Comparison of ENCODE assay signal across 25 mouse cellular contexts in genomic region chr4:130112732-130113131, GRCm38 (mm10). TPM values are rescaled to one million over a fixed set of nuclear protein-coding genes. Genes with fewer than 3 reads are reported as not detected.
DNase-seq lines count a peak whose midpoint lies in the region; ATAC-seq and TF ChIP-seq lines count a peak whose summit lies in the region.
"Had no signal": no experiment of that assay in that cellular context is flagged by ENCODE, and none has a peak within 500 bp of the region (broad histone marks: within the 10 kb centered on the region; RNA-seq: fewer than 3 reads in every experiment).

No protein-coding gene starts in this region.

- WGBS in liver, embryonic 14.5 days (ENCODE audit: insufficient replicate concordance) = 83% methylated on average over 1 of the region's 1 CpGs

- peaks cover 0 to 12% of the 10 kb centered on the region in 2 experiments; a peak in 2 of 4 replicates for H3K36me3 ChIP-seq in MEL (ENCODE audit: control insufficient read depth in 1 of 2, insufficient read depth in 2 of 2, low read length in 2 of 2)
- H3K36me3 ChIP-seq in liver, embryonic 14.5 days (replicated peaks; ENCODE audit: control insufficient read depth, insufficient read depth, low read depth) = no peaks in the 10 kb centered on the region
- H3K36me3 ChIP-seq: embryonic facial prominence, embryonic 12.5 days; hindbrain, embryonic 15.5 days had no signal

- no peak overlapping the region for H3K4me2 ChIP-seq in liver, embryonic 14.5 days (ENCODE audit: low read depth)
- H3K4me2 ChIP-seq: embryonic facial prominence, embryonic 12.5 days; forebrain, embryonic 12.5 days; heart, embryonic 15.5 days; hindbrain, embryonic 15.5 days; neural tube, embryonic 13.5 days had no signal

- H3K79me2 ChIP-seq in MEL (ENCODE audit: control insufficient read depth, insufficient read depth, low read length, poor library complexity) = no peaks in the 10 kb centered on the region; the same call in 1 of the 2 replicates

- no peaks in the 10 kb centered on the region for H3K27me3 ChIP-seq in MEL (ENCODE audit: control insufficient read depth in 1 of 2, insufficient read depth in 2 of 2, low read length in 2 of 2)
- no peaks in the 10 kb centered on the region for H3K27me3 ChIP-seq in liver, embryonic 14.5 days (ENCODE audit: control insufficient read depth, insufficient read depth, low read length)
- H3K27me3 ChIP-seq: embryonic facial prominence, embryonic 12.5 days; forebrain, embryonic 12.5 days; heart, embryonic 15.5 days; hindbrain, embryonic 15.5 days; neural tube, embryonic 13.5 days had no signal

- H3K9ac ChIP-seq in MEL (ENCODE audit: control insufficient read depth, low read depth, low read length, poor library complexity, severe bottlenecking) = no peak overlapping the region
- no peak overlapping the region for H3K9ac ChIP-seq in liver, embryonic 14.5 days (replicated peaks)
- H3K9ac ChIP-seq: embryonic facial prominence, embryonic 12.5 days; forebrain, embryonic 12.5 days; heart, embryonic 15.5 days; hindbrain, embryonic 15.5 days; neural tube, embryonic 13.5 days had no signal

- H3K27ac ChIP-seq in gastrocnemius, adult 2 months = peak overlapping the region; percentile 67
- peak overlapping the region; percentile 8; the same call in 1 of the 2 replicates for H3K27ac ChIP-seq in MEL (ENCODE audit: control insufficient read depth, low read depth, low read length)
- H3K27ac ChIP-seq in liver, embryonic 14.5 days = peak overlapping the region; percentile 12; the same call in 1 of the 2 replicates
- H3K27ac ChIP-seq: embryonic facial prominence, embryonic 12.5 days; forebrain, embryonic 12.5 days; heart, embryonic 15.5 days; hindbrain, embryonic 15.5 days; neural tube, embryonic 13.5 days had no signal

- intact Hi-C loops in gastrocnemius, adult 2 months (cut with DNase I) = no loop called here

- no peak for TF ChIP-seq POLR2A in MEL (IDR thresholded peaks at IDR 0.05; ENCODE audit: control insufficient read depth in 1 of 2, insufficient read depth in 1 of 2, low read depth in 1 of 2, low read length in 2 of 2, poor library complexity in 1 of 2)

- TF ChIP-seq RAD21 in MEL (IDR thresholded peaks at IDR 0.05; ENCODE audit: low read depth, low read length) = no peak

- no peaks in the 10 kb centered on the region for H3K9me3 ChIP-seq in MEL (replicated peaks; ENCODE audit: insufficient read depth, low read length)
- no peaks in the 10 kb centered on the region for H3K9me3 ChIP-seq in liver, embryonic 14.5 days (ENCODE audit: control insufficient read depth, low read length)
- H3K9me3 ChIP-seq: embryonic facial prominence, embryonic 12.5 days; forebrain, embryonic 12.5 days; heart, embryonic 15.5 days; hindbrain, embryonic 15.5 days had no signal

- H3K4me1 ChIP-seq in MEL (ENCODE audit: control insufficient read depth in 1 of 2, insufficient read depth in 2 of 2, low read length in 2 of 2) = peaks cover 0 to 14% of the 10 kb centered on the region in 2 experiments; a peak in 3 of 4 replicates
- H3K4me1 ChIP-seq in liver, embryonic 14.5 days (replicated peaks; ENCODE audit: control insufficient read depth in 2 of 2, insufficient read depth in 2 of 2, low read length in 1 of 2) = peaks cover 13 to 28% of the 10 kb centered on the region in 2 experiments

- ATAC-seq in liver, embryonic 14.5 days (ENCODE audit: insufficient read depth) = no peak
- ATAC-seq in megakaryocyte progenitor cell, adult 5-6 weeks (replicated peaks; ENCODE audit: poor library complexity) = peak; percentile 29; the same call in 1 of the 2 replicates
- ATAC-seq: CD4-positive, CD25-positive, alpha-beta regulatory T cell, adult 4 months had no signal

- TF ChIP-seq CTCF in gastrocnemius, adult 2 months (IDR thresholded peaks at IDR 0.05) = no peak
- no peak for TF ChIP-seq CTCF in MEL (IDR thresholded peaks at IDR 0.05 in 2 of 3, conservative IDR thresholded peaks at IDR 0.05 in 1 of 3; ENCODE audit: control insufficient read depth in 1 of 3, insufficient read depth in 1 of 3, low read depth in 2 of 3, low read length in 3 of 3, poor library complexity in 1 of 3, severe bottlenecking in 1 of 3)
- no peak for TF ChIP-seq CTCF in liver, embryonic 14.5 days (IDR thresholded peaks at IDR 0.05; ENCODE audit: low read depth)

- no peak for DNase-seq in gastrocnemius, adult 2 months
- no peak for DNase-seq in gastrocnemius, adult 18-20 months (ENCODE audit: low spot score)
- DNase-seq in MEL (ENCODE audit: low read depth, low spot score) = peak; percentile 10
- no peak for DNase-seq in liver, embryonic 14.5 days (ENCODE audit: low read depth in 3 of 3, low spot score in 3 of 3)
- DNase-seq in right cerebral cortex, postnatal 25 days = no peak
- no peak for DNase-seq in spleen, postnatal 36 days (ENCODE audit: low spot score in 2 of 2)
- no peak for DNase-seq in thymus, postnatal 10 days (ENCODE audit: low spot score in 2 of 2)
- DNase-seq: cerebellum, adult 2 months; heart, postnatal 4 days; kidney, adult 9 months; kidney, postnatal 14 days; midbrain, embryonic 14.5 days; thymus, postnatal 25 days had no signal

- no peak for TF ChIP-seq EP300 in MEL (IDR thresholded peaks at IDR 0.05; ENCODE audit: low read depth in 1 of 2, low read length in 2 of 2)
- no peak for TF ChIP-seq EP300 in liver, embryonic 14.5 days (IDR thresholded peaks at IDR 0.05; ENCODE audit: low read depth)

- no peak overlapping the region for H3K4me3 ChIP-seq in gastrocnemius, adult 2 months
- H3K4me3 ChIP-seq in MEL (ENCODE audit: control insufficient read depth in 1 of 2, insufficient read depth in 1 of 2, low read depth in 2 of 2, low read length in 2 of 2) = no peak overlapping the region
- no peak overlapping the region for H3K4me3 ChIP-seq in liver, embryonic 14.5 days (ENCODE audit: insufficient read depth in 1 of 2, low read depth in 2 of 2, low read length in 2 of 2)
- H3K4me3 ChIP-seq: embryonic facial prominence, embryonic 12.5 days; erythroblast, embryonic 14.5 days; forebrain, embryonic 12.5 days; heart, embryonic 15.5 days; hindbrain, embryonic 15.5 days; neural tube, embryonic 13.5 days had no signal

TF ChIP-seq in MEL, 35 proteins besides CTCF, POLR2A, EP300 and RAD21:
- no peak for TF ChIP-seq MYB (IDR thresholded peaks at IDR 0.05; ENCODE audit: low read depth, low read length)
- no peak for TF ChIP-seq TCF12 (IDR thresholded peaks at IDR 0.05; ENCODE audit: low read depth, low read length)
- no peak for TF ChIP-seq JUND (IDR thresholded peaks at IDR 0.05; ENCODE audit: low read depth, low read length)
- no peak for TF ChIP-seq KAT2A (conservative IDR thresholded peaks at IDR 0.05; ENCODE audit: low read depth, low read length)
- no peak for TF ChIP-seq USF1 (IDR thresholded peaks at IDR 0.05; ENCODE audit: low read depth, low read length)
- TF ChIP-seq MAX (IDR thresholded peaks at IDR 0.05; ENCODE audit: low read length) = no peak
- TF ChIP-seq MAZ (IDR thresholded peaks at IDR 0.05; ENCODE audit: low read depth, low read length) = no peak
- no peak for TF ChIP-seq ZNF384 (IDR thresholded peaks at IDR 0.05; ENCODE audit: low read depth, low read length)
- TF ChIP-seq E2F4 (IDR thresholded peaks at IDR 0.05; ENCODE audit: borderline replicate concordance, low read depth, low read length) = no peak
- no peak for TF ChIP-seq ZC3H11A (IDR thresholded peaks at IDR 0.05; ENCODE audit: low read depth, low read length)
- TF ChIP-seq NELFE (IDR thresholded peaks at IDR 0.05; ENCODE audit: low read depth, low read length) = no peak
- no peak for TF ChIP-seq ZKSCAN1 (IDR thresholded peaks at IDR 0.05; ENCODE audit: low read depth, low read length)
- TF ChIP-seq ELF1 (IDR thresholded peaks at IDR 0.05; ENCODE audit: low read depth, low read length) = no peak
- TF ChIP-seq HCFC1 (IDR thresholded peaks at IDR 0.05; ENCODE audit: low read depth, low read length) = no peak
- TF ChIP-seq CHD2 (IDR thresholded peaks at IDR 0.05; ENCODE audit: low read length) = no peak
- no peak for TF ChIP-seq TBP (IDR thresholded peaks at IDR 0.05; ENCODE audit: low read depth, low read length)
- TF ChIP-seq RCOR1 (IDR thresholded peaks at IDR 0.05; ENCODE audit: low read depth, low read length) = no peak
- no peak for TF ChIP-seq GATA1 (IDR thresholded peaks at IDR 0.05; ENCODE audit: low read depth, low read length)
- TF ChIP-seq UBTF (IDR thresholded peaks at IDR 0.05; ENCODE audit: borderline replicate concordance, insufficient read depth, low read depth, low read length) = no peak

RNA-seq across cellular contexts. Expression of gene Pef1, which starts 10.4 kb away (rescaled TPM):
- total RNA-seq in gastrocnemius, adult 2 months (2021) = 10 to 100 TPM; 37.3 to 37.5 TPM
- total RNA-seq in gastrocnemius, adult 18-20 months (2021) = 10 to 100 TPM; 33.7 to 38.6 TPM
- total RNA-seq in MEL (2012; rRNA removed) = 24.3 and 27.3 TPM in 2 replicates
- 10 to 100 TPM in 1 of 2 experiments, not detected in 1; 49.8 TPM for polyA plus RNA-seq in MEL (2012; ENCODE audit: insufficient read depth in 1 of 2, insufficient read length in 2 of 2, low read depth in 1 of 2, low replicate concordance in 2 of 2, missing spikeins in 1 of 2)
- polyA plus RNA-seq in liver, embryonic 14.5 days (2012; rRNA removed) = 24.9 and 31.4 TPM in 2 replicates
- polyA plus RNA-seq in liver, embryonic 14.5 days (2014; fragmentation: Nextera tagmentation; extraction: Ambion mirVana) = 38.9 and 41.3 TPM in 2 replicates
- total RNA-seq in megakaryocyte progenitor cell, adult 5-6 weeks (2015) = 39.4 and 51.8 TPM in 2 replicates
- 11.8 and 15.5 TPM in 2 replicates for total RNA-seq in megakaryocyte progenitor cell, adult 5-6 weeks (2017)

RNA-seq across cellular contexts. Expression of gene Hcrtr1, which starts 26.4 kb away (rescaled TPM):
- not detected for total RNA-seq in gastrocnemius, adult 2 months (2021)
- not detected for total RNA-seq in gastrocnemius, adult 18-20 months (2021)
- not detected in 2 replicates for total RNA-seq in MEL (2012; rRNA removed)
- polyA plus RNA-seq in MEL (2012; ENCODE audit: insufficient read depth in 1 of 2, insufficient read length in 2 of 2, low read depth in 1 of 2, low replicate concordance in 2 of 2, missing spikeins in 1 of 2) = not detected
- 0.04 TPM in 1 of 2 replicates, not detected in the other for polyA plus RNA-seq in liver, embryonic 14.5 days (2012; rRNA removed)
- polyA plus RNA-seq in liver, embryonic 14.5 days (2014; fragmentation: Nextera tagmentation; extraction: Ambion mirVana) = not detected in 2 replicates
- not detected in 2 replicates for total RNA-seq in megakaryocyte progenitor cell, adult 5-6 weeks (2015)
- not detected in 2 replicates for total RNA-seq in megakaryocyte progenitor cell, adult 5-6 weeks (2017)
- total RNA-seq: gastrocnemius, postnatal 4 days; heart, postnatal 4 days; megakaryocyte-erythroid progenitor cell, adult 5-6 weeks had no signal
- polyA plus RNA-seq: CD4-positive, CD25-positive, alpha-beta regulatory T cell, adult 4 months; erythroblast, embryonic 14.5 days; heart, embryonic 15.5 days; intestine, embryonic 14.5 days; limb, embryonic 11.5 days had no signal

Comparison
In these comparisons a context has a peak if more than half of its experiments do, and no peak if none do; other contexts are left out.
1. H3K27ac ChIP-seq: peak in every context shown above with its lines; median percentile 67 in gastrocnemius, adult 2 months; 12 in liver, embryonic 14.5 days; 8 in MEL.